Mouse (Mus musculus) adrenal gland, adult 18-20 months (tissue): ENCODE results near the gene Nsg2. TPM values are rescaled to one million over a fixed set of nuclear protein-coding genes. Genes with fewer than 3 reads are reported as not detected.

Source experiments
- DNase-seq, 2 experiments: peaks; one replicate each; pipeline ENCODE4 v3.0.0; 2021 to 2022; ENCODE audit warnings: low spot score in 2 of 2
- total RNA-seq, 2 experiments: library from RNA; stranded (reverse); gene quantifications; 1 replicate in 1 of 2; 2 replicates in 1 of 2; pipeline ENCODE4 v1.2.3; 2021

Gene Nsg2
- total RNA-seq, 2 experiments from 2014 or later = 32.0 to 51.2 TPM

GRCm38 (mm10) chr11:32068736-32069490, 68.7 kb downstream of the Nsg2 start:
- DNase-seq = no peak

GRCm38 (mm10) chr11:32075163-32075562, 74.9 kb downstream of the Nsg2 start:
- DNase-seq = no peak

- no peak for DNase-seq
Observed at GRCm38 (mm10) chr11:32083462-32083861, 83.2 kb downstream of the Nsg2 start.

- no peak for DNase-seq
Observed at GRCm38 (mm10) chr11:32086525-32086924, 86.3 kb downstream of the Nsg2 start.

GRCm38 (mm10) chr11:32087376-32087775, 87.1 kb downstream of the Nsg2 start:
- no peak for DNase-seq

- DNase-seq = no peak
Observed at GRCm38 (mm10) chr11:32087779-32088442, 87.6 kb downstream of the Nsg2 start.

- no peak for DNase-seq
Observed at GRCm38 (mm10) chr11:32095793-32096192, 95.5 kb downstream of the Nsg2 start.

GRCm38 (mm10) chr11:32096346-32096745, 96.1 kb downstream of the Nsg2 start:
- DNase-seq = no peak

GRCm38 (mm10) chr11:32101059-32101632, 100.9 kb downstream of the Nsg2 start:
- no peak for DNase-seq

- DNase-seq = no peak
Observed at GRCm38 (mm10) chr11:32102976-32103375, 102.7 kb downstream of the Nsg2 start.

GRCm38 (mm10) chr11:32104406-32105116, 104.3 kb downstream of the Nsg2 start:
- DNase-seq = no peak

- DNase-seq = no peak
Observed at GRCm38 (mm10) chr11:32105750-32106646, 105.7 kb downstream of the Nsg2 start.

GRCm38 (mm10) chr11:32106647-32106985, 106.4 kb downstream of the Nsg2 start:
- no peak for DNase-seq

- DNase-seq = no peak
Observed at GRCm38 (mm10) chr11:32108441-32108840, 108.2 kb downstream of the Nsg2 start.

Other genes starting within 250 kb of the Nsg2 start
- 100 to 1,000 TPM; 158 to 193 TPM for gene Cpeb4, start 128.3 kb upstream of the Nsg2 start, total RNA-seq
- gene 4930524B15Rik, start 34.9 kb upstream of the Nsg2 start, total RNA-seq = not detected
- gene Il9r, start 199.8 kb downstream of the Nsg2 start, total RNA-seq = under 1 TPM; 0.10 to 0.32 TPM
- gene Snrnp25, start 205.0 kb downstream of the Nsg2 start, total RNA-seq = 10 to 100 TPM; 13.1 to 18.5 TPM
- 10 to 100 TPM; 22.8 to 28.8 TPM for gene Rhbdf1, start 221.8 kb downstream of the Nsg2 start, total RNA-seq
- 10 to 100 TPM; 17.1 to 20.3 TPM for gene Mpg, start 226.0 kb downstream of the Nsg2 start, total RNA-seq